Mouse (Mus musculus): ENCODE results near the gene Ctc1. TPM values are rescaled to one million over a fixed set of nuclear protein-coding genes. Genes with fewer than 3 reads are reported as not detected.
A peak's percentile ranks its signal among the peaks of the same experiment; 100 is the strongest.

Gene Ctc1
- polyA plus RNA-seq, 1 experiment: 29.1 TPM

GRCm38 (mm10) chr11:69035849-69036248 lies 20.1 kb downstream of the Ctc1 start:
- H3K79me2 ChIP-seq (ENCODE audit: control insufficient read depth, insufficient read depth): no peaks in the 10 kb centered on the region
- H3K27me3 ChIP-seq (ENCODE audit: control insufficient read depth, insufficient read depth, insufficient read length): no peaks in the 10 kb centered on the region
- peak overlapping the region; percentile 33 for H3K4me3 ChIP-seq
- peaks cover 4% of the 10 kb centered on the region for H3K36me3 ChIP-seq (ENCODE audit: control insufficient read depth, insufficient read depth)
- H3ac ChIP-seq (ENCODE audit: control insufficient read depth, insufficient read length): no peak overlapping the region
- TF ChIP-seq CEBPB (IDR thresholded peaks at IDR 0.05; ENCODE audit: insufficient read depth, poor library complexity, severe bottlenecking) (no peak), REST (IDR thresholded peaks at IDR 0.05; ENCODE audit: insufficient read depth, insufficient read length) (no peak), MYOD1 (IDR thresholded peaks at IDR 0.05; ENCODE audit: control insufficient read depth in 1 of 3, insufficient read length in 2 of 3, low read depth in 2 of 3) (no peak), POLR2A (IDR thresholded peaks at IDR 0.05; ENCODE audit: insufficient read length, low read depth) (no peak), E2F4 (IDR thresholded peaks at IDR 0.05; ENCODE audit: insufficient read depth) (no peak)
- H3K4me2 ChIP-seq (ENCODE audit: low read depth): peak overlapping the region; percentile 56

GRCm38 (mm10) chr11:69036486-69037230 lies 20.9 kb downstream of the Ctc1 start:
- Histone ChIP-seq H3ac (ENCODE audit: control insufficient read depth, insufficient read length) (no peak overlapping the region), H3K79me2 (ENCODE audit: control insufficient read depth, insufficient read depth) (no peaks in the 10 kb centered on the region), H3K4me3 (peak overlapping the region; percentile 33), H3K36me3 (ENCODE audit: control insufficient read depth, insufficient read depth) (peaks cover 4% of the 10 kb centered on the region), H3K4me2 (ENCODE audit: low read depth) (peak overlapping the region; percentile 88), H3K27me3 (ENCODE audit: control insufficient read depth, insufficient read depth, insufficient read length) (no peaks in the 10 kb centered on the region)
- 0 out of 2 replicates have a peak, but pooled peaks have one; percentile 30 for TF ChIP-seq CEBPB (IDR thresholded peaks at IDR 0.05; ENCODE audit: insufficient read depth, poor library complexity, severe bottlenecking)
- TF ChIP-seq USF1 (IDR thresholded peaks at IDR 0.05; ENCODE audit: low read depth): no peak

- 0 out of 2 replicates have a peak, but pooled peaks have one; percentile 24 for TF ChIP-seq CEBPB (IDR thresholded peaks at IDR 0.05; ENCODE audit: insufficient read depth, poor library complexity, severe bottlenecking)
- TF ChIP-seq E2F4 (IDR thresholded peaks at IDR 0.05; ENCODE audit: insufficient read depth): peak; percentile 25
- no peak for TF ChIP-seq TCF12 (IDR thresholded peaks at IDR 0.05; ENCODE audit: insufficient read depth, poor library complexity, severe bottlenecking)
- Histone ChIP-seq H3K27me3 (ENCODE audit: control insufficient read depth, insufficient read depth, insufficient read length) (no peaks in the 10 kb centered on the region), H3K79me2 (ENCODE audit: control insufficient read depth, insufficient read depth) (no peaks in the 10 kb centered on the region), H3K36me3 (ENCODE audit: control insufficient read depth, insufficient read depth) (peaks cover 4% of the 10 kb centered on the region), H3K4me2 (ENCODE audit: low read depth) (peak overlapping the region; percentile 97), H3ac (ENCODE audit: control insufficient read depth, insufficient read length) (no peak overlapping the region), H3K4me3 (peak overlapping the region; percentile 33)
These were observed 21.7 kb downstream of the Ctc1 start for GRCm38 (mm10) chr11:69037231-69038061.

GRCm38 (mm10) chr11:69038173-69038572 lies 22.5 kb downstream of the Ctc1 start:
- H3K4me2 ChIP-seq (ENCODE audit: low read depth): peak overlapping the region; percentile 97
- no peak overlapping the region for H3ac ChIP-seq (ENCODE audit: control insufficient read depth, insufficient read length)
- H3K27me3 ChIP-seq (ENCODE audit: control insufficient read depth, insufficient read depth, insufficient read length): no peaks in the 10 kb centered on the region
- peak overlapping the region; percentile 33 for H3K4me3 ChIP-seq
- no peaks in the 10 kb centered on the region for H3K79me2 ChIP-seq (ENCODE audit: control insufficient read depth, insufficient read depth)
- TF ChIP-seq E2F4 (IDR thresholded peaks at IDR 0.05; ENCODE audit: insufficient read depth): no peak
- no peak for TF ChIP-seq MYOD1 (IDR thresholded peaks at IDR 0.05; ENCODE audit: control insufficient read depth in 1 of 3, insufficient read length in 2 of 3, low read depth in 2 of 3)
- no peak for TF ChIP-seq POLR2A (IDR thresholded peaks at IDR 0.05; ENCODE audit: insufficient read length, low read depth)
- no peak for TF ChIP-seq USF1 (IDR thresholded peaks at IDR 0.05; ENCODE audit: low read depth)
- TF ChIP-seq SRF (IDR thresholded peaks at IDR 0.05; ENCODE audit: control insufficient read depth, insufficient read length, low read depth): no peak
- no peak for TF ChIP-seq MYOG (IDR thresholded peaks at IDR 0.05; ENCODE audit: control insufficient read depth in 1 of 3, insufficient read depth in 1 of 3, insufficient read length in 2 of 3, low read depth in 2 of 3)
- TF ChIP-seq TCF3 (IDR thresholded peaks at IDR 0.05; ENCODE audit: insufficient read length, low read depth): no peak
- TF ChIP-seq POLR2AphosphoS2 (IDR thresholded peaks at IDR 0.05; ENCODE audit: insufficient read length, low read depth): no peak
- no peak for TF ChIP-seq CEBPB (IDR thresholded peaks at IDR 0.05; ENCODE audit: insufficient read depth, poor library complexity, severe bottlenecking)
- TF ChIP-seq MAX (IDR thresholded peaks at IDR 0.05; ENCODE audit: low read depth): no peak
- TF ChIP-seq REST (IDR thresholded peaks at IDR 0.05; ENCODE audit: insufficient read depth, insufficient read length): no peak
- no peak for TF ChIP-seq TCF12 (IDR thresholded peaks at IDR 0.05; ENCODE audit: insufficient read depth, poor library complexity, severe bottlenecking)
- H3K36me3 ChIP-seq (ENCODE audit: control insufficient read depth, insufficient read depth): peaks cover 1% of the 10 kb centered on the region

GRCm38 (mm10) chr11:69045531-69046394 lies 30.1 kb downstream of the Ctc1 start, which contains the start of gene Aurkb:
TSS of gene Aurkb (plus strand) at chr11:69045647.
- Histone ChIP-seq H3ac (ENCODE audit: control insufficient read depth, insufficient read length) (peak within 1 kb of the TSS; percentile 35), H3K4me2 (ENCODE audit: low read depth) (peak within 1 kb of the TSS; percentile 81), H3K4me3 (peak within 1 kb of the TSS; percentile 90), H3K27me3 (ENCODE audit: control insufficient read depth, insufficient read depth, insufficient read length) (no peaks in the 10 kb centered on the region), H3K79me2 (ENCODE audit: control insufficient read depth, insufficient read depth) (peaks cover 50% of the 10 kb centered on the region), H3K36me3 (ENCODE audit: control insufficient read depth, insufficient read depth) (no peaks in the 10 kb centered on the region)
- peak; percentile 62 for TF ChIP-seq POLR2A (IDR thresholded peaks at IDR 0.05; ENCODE audit: insufficient read length, low read depth)
- peak; percentile 80 for TF ChIP-seq POLR2AphosphoS2 (IDR thresholded peaks at IDR 0.05; ENCODE audit: insufficient read length, low read depth)
- no peak for TF ChIP-seq MYOD1 (IDR thresholded peaks at IDR 0.05; ENCODE audit: control insufficient read depth in 1 of 3, insufficient read length in 2 of 3, low read depth in 2 of 3)
- no peak for TF ChIP-seq USF1 (IDR thresholded peaks at IDR 0.05; ENCODE audit: low read depth)
- TF ChIP-seq E2F4 (IDR thresholded peaks at IDR 0.05; ENCODE audit: insufficient read depth): peak; percentile 98
- no peak for TF ChIP-seq CEBPB (IDR thresholded peaks at IDR 0.05; ENCODE audit: insufficient read depth, poor library complexity, severe bottlenecking)

Measured in myocyte (in vitro differentiated cells).